Mouse (Mus musculus): ENCODE measurements around the gene Atp5c1. TPM values are rescaled to one million over a fixed set of nuclear protein-coding genes. Genes with fewer than 3 reads are reported as not detected.

Atp5c1 gene
- polyA plus RNA-seq, 1 experiment = 526 TPM

DNA sequence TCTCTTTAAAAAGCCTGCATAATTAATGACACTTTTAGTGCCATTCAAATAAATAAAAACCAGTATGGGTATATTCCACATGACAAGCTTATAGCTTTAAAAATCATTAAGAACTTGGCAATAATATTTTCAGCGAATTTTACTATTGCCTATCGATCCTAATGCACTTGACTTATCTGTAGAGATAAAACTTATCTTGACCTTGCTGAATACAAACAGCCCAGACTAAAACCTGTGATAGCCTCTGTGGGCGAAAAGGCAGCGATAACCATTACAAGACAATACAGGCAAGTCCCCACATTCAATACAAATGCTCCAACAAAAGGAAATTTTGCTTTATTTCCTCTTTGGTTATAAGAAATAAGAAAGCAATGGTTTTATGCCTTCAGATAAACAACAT lies 71.7 kb downstream of the Atp5c1 start:
- no peak overlapping the region for H3K4me3 ChIP-seq (ENCODE audit: insufficient read depth, poor library complexity, severe bottlenecking)
- no peaks in the 10 kb centered on the region for H3K27me3 ChIP-seq (ENCODE audit: control insufficient read depth, insufficient read depth, insufficient read length)
- H3K79me2 ChIP-seq (ENCODE audit: control insufficient read depth, insufficient read depth) = peaks cover 24% of the 10 kb centered on the region
- peaks cover 4% of the 10 kb centered on the region for H3K36me3 ChIP-seq (ENCODE audit: control insufficient read depth, insufficient read depth)
- no peak overlapping the region for H3ac ChIP-seq (ENCODE audit: control insufficient read depth, insufficient read length, low read depth)
- TF ChIP-seq MYOD1 (IDR thresholded peaks at IDR 0.05; ENCODE audit: control insufficient read depth, insufficient read length, low read depth) = no peak
- TF ChIP-seq CTCF (IDR thresholded peaks at IDR 0.05; ENCODE audit: control insufficient read depth, insufficient read depth, insufficient read length) = no peak
- TF ChIP-seq MYOG (IDR thresholded peaks at IDR 0.05; ENCODE audit: control insufficient read depth, extremely low read depth, insufficient read length) = no peak
- no peak for TF ChIP-seq CEBPB (IDR thresholded peaks at IDR 0.05; ENCODE audit: low read depth)
- no peak for TF ChIP-seq FOSL1 (IDR thresholded peaks at IDR 0.05; ENCODE audit: insufficient read depth, low read length, poor library complexity, severe bottlenecking)
- TF ChIP-seq USF1 (IDR thresholded peaks at IDR 0.05; ENCODE audit: low read depth) = no peak
- no peak for TF ChIP-seq MAX (IDR thresholded peaks at IDR 0.05)
- H3K79me3 ChIP-seq (ENCODE audit: low read depth) = peaks cover 7% of the 10 kb centered on the region

Other genes with a start within 250 kb of the Atp5c1 start
- not detected for gene 4930412O13Rik, start 199.3 kb downstream of the Atp5c1 start, polyA plus RNA-seq (2012; fragmentation: generic; extraction: Trizol)
- not detected for gene 9230102O04Rik, start 191.0 kb downstream of the Atp5c1 start, polyA plus RNA-seq (2012; fragmentation: generic; extraction: Trizol)
- 4.0 TPM for gene Gata3, start 190.5 kb downstream of the Atp5c1 start, polyA plus RNA-seq (2012; fragmentation: generic; extraction: Trizol)
- 7.0 TPM for gene Taf3, start 31.9 kb downstream of the Atp5c1 start, polyA plus RNA-seq (2012; fragmentation: generic; extraction: Trizol)
- 7.5 TPM for gene Kin, start 83 bp upstream of the Atp5c1 start, polyA plus RNA-seq (2012; fragmentation: generic; extraction: Trizol)
- gene Itih2, start 50.9 kb upstream of the Atp5c1 start, polyA plus RNA-seq (2012; fragmentation: generic; extraction: Trizol) = not detected
- not detected for gene Itih5, start 73.1 kb upstream of the Atp5c1 start, polyA plus RNA-seq (2012; fragmentation: generic; extraction: Trizol)